Mouse (Mus musculus) CH12F3 (cell line): ENCODE data around the gene Cd28.
"Not testable (repeated sequence)": the region's sequence is repeated elsewhere in the genome, so short reads cannot be mapped to it uniquely, and the experiment has no call there.

Experiments used
- in situ Hi-C: fragments of 300-500 bp; cut with MboI; formaldehyde crosslinking; loops from 2 replicates; pipeline ENCODE4 v1.14.3; 2020; ENCODE audit warnings: low sequenced_read_pairs

The Cd28 gene

DNA sequence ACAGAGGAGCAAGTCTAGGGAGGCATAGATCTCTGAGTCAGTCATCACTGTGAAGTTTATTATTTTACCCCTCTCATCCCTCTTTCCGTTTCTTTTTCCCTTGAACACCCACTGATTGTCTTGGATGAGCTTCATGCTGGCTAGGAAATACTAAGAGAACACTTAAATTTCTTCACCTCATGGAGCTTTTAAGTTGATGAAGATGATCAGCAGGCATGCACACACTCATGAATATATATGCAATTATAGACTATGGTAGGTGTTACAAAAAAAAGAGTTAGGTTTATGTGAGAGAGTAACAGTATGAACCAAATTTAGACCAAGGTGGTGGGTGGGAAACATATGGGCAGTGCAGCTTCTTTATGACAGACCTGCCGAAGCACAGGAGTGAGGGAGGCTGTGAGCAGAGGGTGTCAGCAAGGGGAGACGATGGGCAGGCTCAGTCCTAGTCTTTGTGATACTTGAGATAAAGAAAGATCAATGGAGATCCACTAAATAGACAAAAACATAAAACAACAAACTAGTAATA is 79.1 kb downstream of the Cd28 start:
- in situ Hi-C loops, result no loop called here

DNA sequence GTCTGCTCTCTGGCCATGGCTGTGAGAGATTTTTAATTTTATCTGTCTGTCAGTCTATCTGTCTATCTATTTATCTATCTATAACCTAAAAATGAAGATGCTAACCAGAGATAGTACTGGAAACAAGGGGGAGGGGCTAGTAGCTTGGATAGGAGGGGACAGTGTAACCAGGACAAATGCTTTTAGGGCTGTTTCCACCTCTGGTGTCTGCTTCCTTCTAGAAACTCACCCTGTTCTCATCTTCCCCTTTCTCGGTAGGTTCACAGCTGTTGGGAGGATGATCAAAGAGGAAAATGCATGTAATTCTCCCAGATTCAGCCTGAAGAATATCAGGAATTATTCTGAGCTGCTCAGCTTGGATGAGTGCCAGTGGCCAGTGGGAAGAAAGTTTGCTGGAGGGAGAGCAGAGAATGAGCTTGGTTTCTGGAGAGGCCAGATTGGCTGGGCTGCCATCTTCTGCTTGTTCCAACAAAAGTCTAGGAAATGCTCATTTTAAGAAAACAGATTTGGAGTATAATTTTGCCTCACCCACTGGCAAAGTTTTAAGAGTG is 83.3 kb downstream of the Cd28 start:
- in situ Hi-C loops, result no loop called here

DNA sequence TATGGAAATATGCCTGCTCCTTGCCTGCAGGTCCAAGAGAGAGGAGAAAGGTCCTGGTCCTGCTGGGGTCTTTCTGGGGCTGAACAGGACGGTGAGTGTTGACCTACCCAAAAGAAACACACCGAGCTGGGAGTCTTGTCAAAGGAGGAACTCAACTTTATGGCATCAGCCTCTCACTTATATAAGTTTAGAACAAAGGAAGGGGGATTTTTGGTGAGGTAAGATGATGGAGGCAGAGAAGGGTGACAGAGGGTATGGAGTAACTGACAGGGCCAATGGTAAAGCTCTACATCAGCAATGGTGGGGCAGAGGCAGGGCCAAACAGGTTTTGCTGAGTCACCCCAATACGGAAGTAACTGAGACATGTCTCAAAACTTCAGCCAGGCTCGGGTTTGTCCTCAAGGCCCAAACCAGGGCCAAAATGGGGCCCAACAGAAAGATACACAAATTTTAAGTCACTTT is 84.6 kb downstream of the Cd28 start:
- in situ Hi-C loops, result no loop called here

DNA sequence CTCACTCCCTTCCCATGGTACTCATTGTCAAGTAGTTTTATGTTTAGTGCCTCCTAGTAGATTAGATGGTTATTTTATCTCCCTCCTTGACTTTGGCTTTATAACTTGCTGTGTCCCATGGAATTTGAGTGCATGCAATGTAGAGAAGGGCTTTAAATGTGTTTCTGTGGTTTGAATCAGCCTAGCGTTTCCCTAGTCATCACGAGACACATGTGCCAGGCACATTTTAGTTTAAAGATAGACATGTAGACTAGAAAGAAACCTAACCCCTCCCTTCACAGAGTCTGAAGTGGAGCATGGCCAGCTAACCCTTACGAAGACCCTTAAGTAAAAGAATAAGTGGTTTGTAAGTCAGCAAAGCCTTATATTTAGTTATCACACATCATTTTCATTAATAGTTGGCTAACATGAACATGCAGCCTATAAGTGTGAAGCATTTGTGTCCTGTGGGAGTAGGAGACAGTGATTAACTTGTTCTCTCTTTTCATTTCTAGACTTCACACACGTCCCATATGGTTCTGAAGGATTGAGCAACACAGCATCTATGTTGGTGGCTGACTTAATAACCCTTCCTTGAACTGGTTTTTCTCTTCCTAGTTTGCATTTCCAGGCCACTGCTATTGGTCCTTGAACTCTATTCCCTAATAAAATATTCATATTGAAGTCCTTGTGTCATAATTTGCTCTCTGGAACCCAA is 86.7 kb downstream of the Cd28 start:
- in situ Hi-C loops, result no loop called here

DNA sequence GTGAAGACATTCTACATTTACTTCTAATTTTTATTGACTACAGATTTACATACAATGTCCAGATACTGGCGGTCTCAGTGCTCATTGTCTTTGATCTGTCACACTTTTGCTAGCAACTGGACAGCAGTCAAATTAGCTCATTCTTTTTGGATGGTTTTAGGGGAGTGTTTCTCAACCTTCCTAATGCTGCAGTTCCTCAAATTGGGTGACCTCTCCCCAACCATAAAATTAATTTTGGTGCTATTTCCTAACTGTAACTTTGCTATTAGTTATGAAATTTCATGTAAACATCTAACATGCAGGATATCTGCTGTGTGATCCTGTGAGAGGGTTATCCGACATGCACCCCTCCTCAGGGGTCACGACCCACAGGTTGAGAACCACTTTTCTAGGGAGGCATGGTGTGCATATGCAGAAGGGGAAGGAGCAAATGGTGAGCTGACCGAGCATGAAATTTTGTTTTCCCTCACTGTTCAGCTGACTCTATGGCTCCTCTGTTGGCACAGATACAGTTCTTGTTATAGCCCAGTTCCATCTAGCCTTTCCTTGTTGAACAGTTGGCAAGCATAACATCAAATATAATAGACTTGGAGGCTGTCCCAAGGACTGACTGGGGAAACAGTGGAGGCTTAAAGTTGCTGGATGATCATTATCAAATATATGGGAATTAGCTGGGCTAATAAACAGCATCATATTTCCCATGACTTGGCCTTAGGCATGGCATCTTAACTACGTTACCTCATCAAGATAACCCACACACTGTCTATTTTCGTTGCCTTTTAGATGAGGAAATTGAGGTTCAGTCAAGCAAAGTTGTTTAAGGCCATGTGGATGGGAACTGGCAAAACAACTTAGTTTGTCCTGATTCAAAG is 87.5 kb downstream of the Cd28 start:
- in situ Hi-C loops, result no loop called here

DNA sequence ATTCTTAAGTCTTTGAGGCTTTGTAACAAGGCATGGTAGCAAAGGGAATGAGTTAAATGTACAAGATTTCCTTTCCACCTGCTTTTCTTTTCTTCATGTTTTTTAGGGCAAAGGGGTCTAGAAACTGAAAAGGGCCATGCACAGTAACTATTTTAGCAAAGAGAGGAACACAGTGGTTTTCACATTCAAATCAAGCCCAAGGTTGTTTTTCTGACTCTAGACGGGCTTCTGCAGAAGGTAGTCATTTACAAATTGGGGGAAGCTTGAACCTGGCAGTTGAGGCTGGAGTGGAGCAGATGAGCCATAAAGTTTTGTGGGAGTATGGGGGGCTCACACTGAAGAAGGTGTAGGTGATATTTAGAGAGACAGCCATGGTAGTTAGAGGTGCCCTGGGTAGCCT is 88.6 kb downstream of the Cd28 start:
- in situ Hi-C loops, result no loop called here

DNA sequence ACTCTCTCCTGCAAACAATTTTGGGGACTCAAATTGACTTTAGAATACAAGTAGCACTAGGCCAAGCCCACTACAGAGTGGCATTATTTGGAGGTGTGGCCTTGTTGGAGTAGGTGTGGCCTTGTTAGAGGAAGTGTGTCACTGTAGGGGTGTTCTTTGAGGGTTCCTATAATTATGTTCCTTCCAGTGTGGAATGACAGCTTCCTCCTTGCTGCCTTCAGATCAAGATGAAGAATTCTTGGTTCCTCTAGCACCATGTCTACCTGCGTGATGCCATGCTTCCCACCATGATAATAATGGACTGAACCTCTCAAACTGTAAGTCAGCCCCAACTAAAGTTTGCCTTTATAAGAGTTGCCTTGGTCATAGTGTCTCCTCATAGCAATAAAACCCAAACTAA is 91.1 kb downstream of the Cd28 start:
- in situ Hi-C loops, result no loop called here

DNA sequence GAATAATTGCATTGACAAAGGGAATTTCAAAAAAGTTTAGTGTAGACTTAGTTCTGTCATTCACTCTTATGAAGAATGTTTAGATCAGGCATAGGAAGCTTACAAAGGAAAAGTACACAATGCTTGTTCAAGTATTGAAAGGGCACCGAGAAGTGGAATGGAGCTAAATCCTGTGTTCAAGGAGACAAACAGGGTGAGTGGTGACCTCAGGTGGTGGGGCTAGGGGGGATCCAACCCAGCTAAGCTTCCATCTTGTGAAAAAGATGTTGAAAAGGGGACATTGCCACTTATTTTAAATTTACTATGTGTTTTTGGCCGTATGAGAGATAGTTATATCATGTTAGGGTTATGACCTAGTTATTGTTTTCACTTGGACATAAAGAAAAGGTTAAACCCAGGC is 91.9 kb downstream of the Cd28 start:
- in situ Hi-C loops, result no loop called here

DNA sequence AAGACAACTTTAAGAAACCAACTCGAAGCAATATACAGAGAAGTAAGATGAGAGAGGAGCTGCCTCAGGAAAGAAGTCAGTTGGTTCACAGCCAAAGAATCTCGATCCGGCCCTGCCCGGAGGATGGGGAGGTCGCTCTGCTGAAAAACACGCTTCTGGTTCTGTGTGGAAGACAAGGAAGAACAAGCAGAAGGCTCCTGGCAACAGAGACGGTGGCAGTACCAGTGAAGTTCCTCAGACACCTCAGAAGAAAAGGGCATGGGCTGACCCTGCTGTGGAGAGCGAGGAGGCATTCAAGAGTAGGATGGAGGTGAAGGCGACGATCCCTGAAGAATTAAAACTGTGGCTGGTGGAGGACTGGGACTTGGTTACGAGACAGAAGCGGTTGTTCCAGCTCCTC is 92.6 kb downstream of the Cd28 start:
- in situ Hi-C loops, result no loop called here

DNA sequence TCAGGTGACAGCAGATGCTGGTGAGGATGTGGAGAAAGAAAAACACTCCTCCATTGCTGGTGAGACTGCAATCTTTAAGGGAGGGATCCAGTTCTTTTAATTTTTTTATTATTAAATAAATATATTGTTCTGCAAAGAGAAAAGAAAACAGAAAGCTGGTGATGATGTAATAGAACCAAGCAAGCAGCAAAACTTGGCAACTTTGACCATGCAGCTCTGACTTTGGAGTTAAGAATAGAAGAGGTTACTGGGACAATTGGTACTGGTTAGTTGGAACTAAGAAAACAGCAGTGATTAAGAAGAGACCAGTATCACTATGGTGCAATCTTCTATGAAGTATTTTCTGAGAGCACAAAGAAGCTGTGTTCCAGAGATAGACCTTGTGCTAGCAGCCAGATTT is 94.2 kb downstream of the Cd28 start:
- in situ Hi-C loops, result no loop called here

DNA sequence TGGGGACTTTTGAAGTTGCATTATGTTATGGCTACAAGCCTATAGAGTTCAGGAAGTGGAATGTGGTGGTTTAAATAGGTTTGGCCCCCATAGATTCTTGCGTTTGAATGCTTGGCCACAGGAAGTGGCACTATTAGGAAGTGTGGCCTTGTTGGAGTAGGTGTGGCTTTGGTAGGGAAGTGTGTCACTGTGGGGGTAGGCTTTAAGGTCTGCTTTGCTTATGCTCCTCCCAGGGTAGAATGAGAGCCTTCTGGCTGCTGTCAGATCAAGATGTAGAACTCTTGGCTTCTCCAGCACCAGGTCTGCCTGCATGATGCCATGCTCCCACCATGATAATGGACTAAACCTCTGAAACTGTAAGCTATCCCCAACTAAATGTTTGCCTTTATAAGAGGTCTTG is 95.4 kb downstream of the Cd28 start:
- in situ Hi-C loops, result no loop called here

DNA sequence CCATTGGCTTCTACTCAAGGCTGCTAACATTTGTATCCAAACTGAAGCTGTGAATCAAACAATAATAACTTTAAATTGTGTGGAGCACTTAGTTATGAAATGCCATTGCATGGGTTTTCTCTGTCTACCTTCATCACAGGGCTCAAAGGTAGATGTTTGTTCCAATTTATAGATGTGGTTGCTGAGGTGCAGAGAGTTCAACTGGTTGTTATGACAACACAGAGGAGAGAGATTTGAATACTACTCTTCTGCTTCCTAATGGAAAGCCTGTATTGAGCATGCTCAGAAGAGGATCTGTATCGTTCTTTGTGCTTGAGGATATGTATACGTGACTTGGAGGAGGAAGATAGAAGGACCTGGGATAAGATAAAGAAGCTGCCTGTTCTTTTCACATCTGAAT is 96.8 kb downstream of the Cd28 start:
- in situ Hi-C loops, result no loop called here

DNA sequence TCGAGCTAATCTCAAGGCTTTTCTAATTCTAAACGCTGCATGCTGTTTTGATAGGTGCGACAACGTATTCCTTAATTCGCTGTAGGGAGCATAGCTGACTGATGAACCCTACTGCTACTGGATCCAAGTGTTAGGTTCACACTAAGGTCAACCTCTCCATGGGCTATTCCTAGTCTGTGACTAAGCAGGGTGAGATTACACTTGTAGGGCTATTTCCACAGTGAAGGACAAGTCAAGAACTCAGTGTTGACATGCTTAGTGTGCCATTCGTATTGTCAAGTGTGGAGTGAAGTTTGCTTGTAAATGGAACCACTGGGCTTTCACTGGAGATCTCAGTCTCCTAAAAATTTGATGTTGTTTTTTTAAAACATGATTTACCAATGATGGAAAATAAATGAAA is 99.3 kb downstream of the Cd28 start:
- in situ Hi-C loops, result no loop called here

DNA sequence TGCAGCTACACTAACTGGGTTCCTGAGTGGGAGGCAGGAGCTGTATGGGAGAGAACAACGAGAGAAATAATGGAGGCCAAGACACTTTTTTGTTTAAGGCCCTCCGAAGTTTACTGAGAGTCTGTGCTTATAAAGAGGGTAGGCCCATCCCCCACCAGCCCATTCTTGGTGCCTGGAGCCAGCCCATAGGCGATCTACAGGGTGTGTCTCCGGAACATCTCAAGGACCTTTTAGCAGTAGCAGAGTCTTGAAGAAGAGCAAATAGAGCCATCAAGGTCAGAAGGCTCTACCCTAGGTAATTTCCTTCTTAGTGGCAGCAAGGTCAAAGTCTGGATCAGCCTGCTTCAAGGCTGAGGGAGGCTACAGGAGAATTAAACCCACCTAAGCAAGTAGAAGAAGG is 101.9 kb downstream of the Cd28 start:
- in situ Hi-C loops, result not testable (repeated sequence)

DNA sequence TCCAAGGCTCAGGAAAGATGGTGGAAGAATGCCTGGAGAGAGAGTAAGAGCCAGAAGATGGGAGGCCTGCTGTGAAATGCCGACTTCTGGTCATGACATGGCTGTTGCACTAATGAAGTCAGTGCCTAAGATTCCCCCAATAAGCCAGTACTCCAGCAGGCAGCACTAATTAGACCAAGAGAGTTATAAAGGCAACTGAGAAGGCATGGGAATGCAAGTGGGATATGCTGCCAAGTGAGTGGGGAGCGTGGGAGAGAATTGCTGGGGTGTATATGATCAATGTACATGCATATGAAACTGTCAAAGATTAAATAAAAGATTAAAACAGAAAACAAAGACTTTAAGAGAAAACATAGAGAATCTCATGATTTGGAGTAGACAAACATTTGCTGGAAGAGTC is 103.4 kb downstream of the Cd28 start:
- in situ Hi-C loops, result no loop called here

DNA sequence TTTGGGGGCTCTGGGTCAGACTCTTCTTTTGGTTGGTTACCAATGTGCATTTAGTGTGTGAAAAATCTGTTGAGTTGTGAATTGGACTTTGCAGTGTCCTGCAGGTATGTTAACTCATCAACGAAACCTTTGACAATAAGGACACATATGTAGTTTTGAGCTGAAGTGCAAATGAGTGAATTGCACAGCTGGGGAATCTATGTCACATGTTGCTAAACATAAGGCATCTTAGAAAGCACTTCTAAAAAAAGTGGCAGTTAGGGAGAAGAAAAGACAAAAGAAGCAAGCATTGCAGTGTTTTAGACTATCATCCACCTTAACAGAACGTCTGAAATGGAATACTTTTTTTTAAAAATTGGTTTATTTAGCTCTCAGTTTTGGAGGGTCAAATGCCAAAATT is 104.4 kb downstream of the Cd28 start:
- in situ Hi-C loops, result no loop called here

DNA sequence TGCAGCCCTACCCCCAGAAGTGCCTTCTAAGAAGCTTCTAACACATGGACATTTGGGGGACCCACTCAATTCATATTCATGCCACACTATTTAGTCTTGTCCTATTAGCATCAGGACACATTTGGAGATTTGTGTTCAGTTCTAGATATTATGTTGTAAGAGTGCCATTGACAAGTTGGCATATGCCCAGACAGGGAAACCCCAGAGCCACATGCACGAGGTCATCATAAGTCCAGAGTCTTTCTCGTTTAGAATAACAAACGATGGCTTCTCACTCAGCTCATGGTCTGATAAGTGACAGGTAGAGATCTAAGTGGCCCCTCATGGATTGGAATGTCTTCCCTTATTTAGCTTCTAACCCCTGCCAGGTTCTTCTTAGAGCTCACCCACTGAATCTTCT is 105.0 kb downstream of the Cd28 start:
- in situ Hi-C loops, result no loop called here
